Mouse (Mus musculus): ENCODE measurements at regions not wholly inside any gene's neighbourhood (a gene's known extent, or its start where the extent isn't known, plus 50 kb on each side); places are given as distances from the start of the nearest gene placed in this dataset.

DNA sequence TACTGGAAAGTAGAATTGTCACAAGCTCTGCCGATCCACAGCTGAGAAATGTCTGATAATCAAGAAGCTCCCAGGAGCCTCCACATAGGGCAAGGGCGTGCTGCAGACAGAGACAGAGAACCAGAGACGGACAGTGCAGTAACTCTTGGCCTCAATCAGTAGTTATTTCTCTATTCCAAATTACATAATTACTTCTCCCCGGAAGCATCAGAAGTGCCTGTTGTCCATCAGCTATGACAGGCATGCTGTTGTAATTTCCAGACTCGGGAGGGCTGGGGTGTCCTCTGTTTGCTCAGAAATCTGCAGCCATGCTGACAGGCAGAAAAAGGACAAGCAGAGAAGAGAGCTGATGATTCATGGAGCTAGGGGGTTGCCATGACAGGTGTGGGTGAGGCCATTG lies 56.9 kb upstream of the Ppp1r26 start:
- 85% methylated on average over 5 of the region's 5 CpGs for WGBS

DNA sequence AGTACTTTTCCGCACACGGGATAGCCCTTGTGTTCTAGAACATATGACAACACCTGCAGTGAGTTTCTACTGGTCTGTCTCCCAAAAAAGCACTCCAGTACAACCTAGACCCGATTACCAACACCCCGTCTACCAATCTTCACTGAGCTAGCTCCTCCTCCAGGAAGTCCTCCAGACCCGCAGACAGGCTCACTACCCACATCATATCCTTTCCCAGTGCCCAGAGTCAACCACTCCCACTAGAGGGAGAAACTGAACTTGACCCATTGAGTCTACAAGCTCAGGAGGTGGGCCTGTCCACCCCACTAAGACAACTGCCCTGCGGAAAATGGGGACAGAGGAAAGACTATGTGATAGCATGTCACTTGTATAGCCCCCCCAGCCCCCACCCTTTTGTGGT lies 51.2 kb upstream of the Ppp1r26 start:
- DNase-seq (no peak), ATAC-seq (no peak)
- WGBS: 92% methylated on average over 6 of the region's 6 CpGs
- no peaks in the 10 kb centered on the region for H3K36me3 ChIP-seq (ENCODE audit: insufficient read depth)
- H3K4me2 ChIP-seq (ENCODE audit: low read depth): no peak overlapping the region
- H3K4me1 ChIP-seq (ENCODE audit: insufficient read depth): 0 out of 2 replicates have a peak, but pooled peaks cover 2% of the 10 kb centered on the region
- H3K27me3 ChIP-seq (ENCODE audit: insufficient read depth, low read length): no peaks in the 10 kb centered on the region
- no peak overlapping the region for H3K27ac ChIP-seq (ENCODE audit: low read depth, low read length)
- H3K9ac ChIP-seq: no peak overlapping the region
- no peak for TF ChIP-seq CTCF (IDR thresholded peaks at IDR 0.05; ENCODE audit: low read depth)
- no peak overlapping the region for H3K4me3 ChIP-seq (ENCODE audit: low read depth, low read length)
- no peaks in the 10 kb centered on the region for H3K9me3 ChIP-seq (ENCODE audit: low read length)

More for the DNA sequence above, 56.9 kb upstream of the Ppp1r26 start:
- Histone ChIP-seq H3K4me2 (ENCODE audit: low read depth) (no peak overlapping the region), H3K4me1 (ENCODE audit: insufficient read depth) (peaks cover 18% of the 10 kb centered on the region), H3K36me3 (ENCODE audit: insufficient read depth) (no peaks in the 10 kb centered on the region), H3K27me3 (ENCODE audit: insufficient read depth, low read length) (no peaks in the 10 kb centered on the region), H3K27ac (ENCODE audit: low read depth, low read length) (no peak overlapping the region), H3K9ac (no peak overlapping the region), H3K9me3 (ENCODE audit: low read length) (no peaks in the 10 kb centered on the region), H3K4me3 (ENCODE audit: low read depth, low read length) (no peak overlapping the region)
- no peak for TF ChIP-seq CTCF (IDR thresholded peaks at IDR 0.05; ENCODE audit: low read depth)
- ATAC-seq (no peak), DNase-seq (no peak)

All from forebrain, postnatal 0 days (tissue).